Mouse (Mus musculus) MEL (cell line): ENCODE results near the gene Gm10518. TPM values are rescaled to one million over a fixed set of nuclear protein-coding genes. Genes with fewer than 3 reads are reported as not detected.

ENCODE experiments used
- DNase-seq: peaks from one replicate; pipeline ENCODE4 v3.0.0; 2011; ENCODE audit warnings: low read depth, low spot score
- H3K27ac ChIP-seq: 2 replicates; pipeline ENCODE4 v1.5.1; 2012; ENCODE audit warnings: low read depth, mild to moderate bottlenecking, control low read depth, low read length, moderate library complexity; ENCODE audit not compliant: control insufficient read depth
- H3K27me3 ChIP-seq, 2 experiments: fragments of 150-350 bp in 1 of 2; sonication (generic) in 1 of 2; 2 replicates each; pipeline ENCODE4 v1.6.1; 2012; ENCODE audit warnings: low read length in 2 of 2, mild to moderate bottlenecking in 2 of 2, improper control_type of control experiment in 1 of 2, moderate library complexity in 1 of 2; ENCODE audit not compliant: insufficient read depth in 2 of 2, control insufficient read depth in 1 of 2
- H3K36me3 ChIP-seq, 2 experiments: 2 replicates each; pipeline ENCODE4 v1.6.1; 2012 to 2014; ENCODE audit warnings: low read length in 2 of 2, improper control_type of control experiment in 1 of 2, inconsistent platforms in 1 of 2, mild to moderate bottlenecking in 1 of 2; ENCODE audit not compliant: insufficient read depth in 2 of 2, control insufficient read depth in 1 of 2
- H3K4me1 ChIP-seq, 2 experiments: fragments of 150-350 bp in 1 of 2; sonication (generic) in 1 of 2; 2 replicates each; pipeline ENCODE4 v1.6.1; 2012; ENCODE audit warnings: low read length in 2 of 2, improper control_type of control experiment in 1 of 2, mild to moderate bottlenecking in 1 of 2; ENCODE audit not compliant: insufficient read depth in 2 of 2, control insufficient read depth in 1 of 2
- H3K4me3 ChIP-seq, 2 experiments: fragments of 150-350 bp in 1 of 2; sonication (generic) in 1 of 2; 2 replicates each; pipeline ENCODE4 v1.5.1; 2012; ENCODE audit warnings: low read depth in 2 of 2, low read length in 2 of 2, mild to moderate bottlenecking in 2 of 2, moderate library complexity in 2 of 2, control low read depth in 1 of 2, improper control_type of control experiment in 1 of 2; ENCODE audit not compliant: control insufficient read depth in 1 of 2, insufficient read depth in 1 of 2
- H3K79me2 ChIP-seq: 2 replicates; pipeline ENCODE4 v1.6.1; 2012; ENCODE audit warnings: mild to moderate bottlenecking, low read length, moderate library complexity; ENCODE audit not compliant: control insufficient read depth, poor library complexity, insufficient read depth
- H3K9ac ChIP-seq: 2 replicates; pipeline ENCODE4 v1.6.1; 2012; ENCODE audit warnings: low read depth, mild to moderate bottlenecking, control low read depth, low read length, moderate library complexity; ENCODE audit not compliant: control insufficient read depth, poor library complexity, severe bottlenecking
- H3K9me3 ChIP-seq: fragments of 150-350 bp; sonication (generic); replicated peaks from 2 replicates; pipeline ENCODE4 v1.6.1; 2012; ENCODE audit warnings: mild to moderate bottlenecking, low read length, improper control_type of control experiment, moderate library complexity; ENCODE audit not compliant: insufficient read depth
- BHLHE40 ChIP-seq: IDR thresholded peaks from 2 replicates; pipeline ENCODE4 v1.6.1; 2012; ENCODE audit warnings: low read depth, mild to moderate bottlenecking, inconsistent platforms, low read length, improper control_type of control experiment, borderline replicate concordance
- CHD1 ChIP-seq: IDR thresholded peaks from 2 replicates; pipeline ENCODE4 v1.6.1; 2012; ENCODE audit warnings: low read depth, mild to moderate bottlenecking, inconsistent platforms, low read length, improper control_type of control experiment
- CHD2 ChIP-seq: IDR thresholded peaks from 2 replicates; pipeline ENCODE4 v1.6.1; 2011; ENCODE audit warnings: low read length, improper control_type of control experiment
- CTCF ChIP-seq, 3 experiments: IDR thresholded peaks in 2 of 3; conservative IDR thresholded peaks in 1 of 3; 2 replicates each; pipeline ENCODE4 v1.5.1; 2011 to 2012; ENCODE audit warnings: low read length in 3 of 3, low read depth in 2 of 3, mild to moderate bottlenecking in 2 of 3, improper control_type of control experiment in 1 of 3, inconsistent platforms in 1 of 3, mixed read lengths in 1 of 3, moderate library complexity in 1 of 3; ENCODE audit not compliant: control insufficient read depth in 1 of 3, insufficient read depth in 1 of 3, poor library complexity in 1 of 3, severe bottlenecking in 1 of 3
- E2F4 ChIP-seq: IDR thresholded peaks from 2 replicates; pipeline ENCODE4 v1.6.1; 2011; ENCODE audit warnings: low read depth, low read length, improper control_type of control experiment, borderline replicate concordance
- ELF1 ChIP-seq: IDR thresholded peaks from 2 replicates; pipeline ENCODE4 v1.6.1; 2014; ENCODE audit warnings: low read depth, mild to moderate bottlenecking, inconsistent platforms, low read length, improper control_type of control experiment, moderate library complexity
- ETS1 ChIP-seq: IDR thresholded peaks from 2 replicates; pipeline ENCODE4 v1.6.1; 2012; ENCODE audit warnings: low read depth, mild to moderate bottlenecking, inconsistent platforms, low read length, improper control_type of control experiment, moderate library complexity
- GABPA ChIP-seq: IDR thresholded peaks from 2 replicates; pipeline ENCODE4 v1.6.1; 2012; ENCODE audit warnings: low read depth, mild to moderate bottlenecking, inconsistent platforms, low read length, improper control_type of control experiment, moderate library complexity
- HCFC1 ChIP-seq: IDR thresholded peaks from 2 replicates; pipeline ENCODE4 v1.6.1; 2012; ENCODE audit warnings: low read depth, mild to moderate bottlenecking, inconsistent platforms, low read length, improper control_type of control experiment, moderate library complexity
- JUND ChIP-seq: IDR thresholded peaks from 2 replicates; pipeline ENCODE4 v1.6.1; 2011; ENCODE audit warnings: low read depth, mild to moderate bottlenecking, improper control_type of control experiment, low read length
- MAFK ChIP-seq: IDR thresholded peaks from 2 replicates; pipeline ENCODE4 v1.6.1; 2011; ENCODE audit warnings: low read depth, mild to moderate bottlenecking, low read length, improper control_type of control experiment, borderline replicate concordance
- MAZ ChIP-seq: IDR thresholded peaks from 2 replicates; pipeline ENCODE4 v1.6.1; 2012; ENCODE audit warnings: low read depth, mild to moderate bottlenecking, inconsistent platforms, low read length, improper control_type of control experiment
- MEF2A ChIP-seq: IDR thresholded peaks from 2 replicates; pipeline ENCODE4 v1.6.1; 2014; ENCODE audit warnings: low read depth, mild to moderate bottlenecking, inconsistent platforms, low read length, improper control_type of control experiment; ENCODE audit not compliant: poor library complexity, insufficient replicate concordance, severe bottlenecking; ENCODE audit errors: extremely low read depth
- MXI1 ChIP-seq: IDR thresholded peaks from 2 replicates; pipeline ENCODE4 v1.6.1; 2011; ENCODE audit warnings: mild to moderate bottlenecking, low read depth, low read length, improper control_type of control experiment
- MYB ChIP-seq: IDR thresholded peaks from 2 replicates; pipeline ENCODE4 v1.6.1; 2011; ENCODE audit warnings: mild to moderate bottlenecking, low read depth, low read length, improper control_type of control experiment
- NELFE ChIP-seq: IDR thresholded peaks from 2 replicates; pipeline ENCODE4 v1.6.1; 2011; ENCODE audit warnings: low read depth, low read length, improper control_type of control experiment
- NRF1 ChIP-seq: IDR thresholded peaks from 2 replicates; pipeline ENCODE4 v1.6.1; 2014; ENCODE audit warnings: low read depth, mild to moderate bottlenecking, inconsistent platforms, low read length, improper control_type of control experiment, moderate library complexity; ENCODE audit not compliant: poor library complexity, insufficient read depth, severe bottlenecking
- POLR2AphosphoS2 ChIP-seq: IDR thresholded peaks from 2 replicates; pipeline ENCODE4 v1.6.1; 2011; ENCODE audit warnings: low read length, improper control_type of control experiment
- POLR2AphosphoS5 ChIP-seq: IDR thresholded peaks from 2 replicates; pipeline ENCODE4 v1.6.1; 2012; ENCODE audit warnings: low read depth, borderline replicate concordance, mild to moderate bottlenecking, inconsistent platforms, low read length, moderate library complexity, mixed read lengths
- RAD21 ChIP-seq: IDR thresholded peaks from 2 replicates; pipeline ENCODE4 v1.6.1; 2011; ENCODE audit warnings: mild to moderate bottlenecking, low read depth, low read length, improper control_type of control experiment
- RCOR1 ChIP-seq: IDR thresholded peaks from 2 replicates; pipeline ENCODE4 v1.6.1; 2012; ENCODE audit warnings: low read depth, mild to moderate bottlenecking, inconsistent platforms, low read length, improper control_type of control experiment
- SIN3A ChIP-seq: IDR thresholded peaks from 2 replicates; pipeline ENCODE4 v1.6.1; 2012; ENCODE audit warnings: low read length, improper control_type of control experiment, inconsistent platforms
- SMC3 ChIP-seq: IDR thresholded peaks from 2 replicates; pipeline ENCODE4 v1.6.1; 2011; ENCODE audit warnings: low read depth, low read length, improper control_type of control experiment
- TBP ChIP-seq: IDR thresholded peaks from 2 replicates; pipeline ENCODE4 v1.8.0; 2011; ENCODE audit warnings: low read depth, low read length, improper control_type of control experiment
- TCF12 ChIP-seq: IDR thresholded peaks from 2 replicates; pipeline ENCODE4 v1.6.1; 2014; ENCODE audit warnings: low read depth, mild to moderate bottlenecking, inconsistent platforms, low read length, improper control_type of control experiment, moderate library complexity
- UBTF ChIP-seq: IDR thresholded peaks from 2 replicates; pipeline ENCODE4 v1.6.1; 2012; ENCODE audit warnings: low read depth, mild to moderate bottlenecking, inconsistent platforms, low read length, improper control_type of control experiment, moderate library complexity, borderline replicate concordance; ENCODE audit not compliant: insufficient read depth
- USF1 ChIP-seq: IDR thresholded peaks from 2 replicates; pipeline ENCODE4 v1.6.1; 2014; ENCODE audit warnings: low read depth, mild to moderate bottlenecking, inconsistent platforms, low read length, improper control_type of control experiment, moderate library complexity
- ZC3H11A ChIP-seq: IDR thresholded peaks from 2 replicates; pipeline ENCODE4 v1.6.1; 2012; ENCODE audit warnings: low read depth, mild to moderate bottlenecking, inconsistent platforms, low read length, improper control_type of control experiment
- ZKSCAN1 ChIP-seq: IDR thresholded peaks from 2 replicates; pipeline ENCODE4 v1.6.1; 2012; ENCODE audit warnings: low read depth, mild to moderate bottlenecking, inconsistent platforms, low read length, improper control_type of control experiment, moderate library complexity
- polyA plus RNA-seq, 2 experiments: library from polyadenylated mRNA; stranded (reverse) in 1 of 2; unstranded in 1 of 2; fragments of >175 nt in 1 of 2; fragments of >200 nt in 1 of 2; gene quantifications; 2 replicates each; pipeline versions ENCODE4 v1.2.1 to v1.2.4; 2012; ENCODE audit warnings: low replicate concordance in 2 of 2, low read depth in 1 of 2; ENCODE audit not compliant: insufficient read length in 2 of 2, insufficient read depth in 1 of 2, missing spikeins in 1 of 2
- total RNA-seq: library from RNA; depleted of rRNA; stranded (reverse); fragments of 300-350 nt; gene quantifications from 2 replicates; pipeline ENCODE4 v1.2.3, GENCODE M21; 2012

Gene Gm10518
- total and polyA plus RNA-seq, 3 experiments, result 0.42 to 5.2 TPM; not detected in 1

DNA sequence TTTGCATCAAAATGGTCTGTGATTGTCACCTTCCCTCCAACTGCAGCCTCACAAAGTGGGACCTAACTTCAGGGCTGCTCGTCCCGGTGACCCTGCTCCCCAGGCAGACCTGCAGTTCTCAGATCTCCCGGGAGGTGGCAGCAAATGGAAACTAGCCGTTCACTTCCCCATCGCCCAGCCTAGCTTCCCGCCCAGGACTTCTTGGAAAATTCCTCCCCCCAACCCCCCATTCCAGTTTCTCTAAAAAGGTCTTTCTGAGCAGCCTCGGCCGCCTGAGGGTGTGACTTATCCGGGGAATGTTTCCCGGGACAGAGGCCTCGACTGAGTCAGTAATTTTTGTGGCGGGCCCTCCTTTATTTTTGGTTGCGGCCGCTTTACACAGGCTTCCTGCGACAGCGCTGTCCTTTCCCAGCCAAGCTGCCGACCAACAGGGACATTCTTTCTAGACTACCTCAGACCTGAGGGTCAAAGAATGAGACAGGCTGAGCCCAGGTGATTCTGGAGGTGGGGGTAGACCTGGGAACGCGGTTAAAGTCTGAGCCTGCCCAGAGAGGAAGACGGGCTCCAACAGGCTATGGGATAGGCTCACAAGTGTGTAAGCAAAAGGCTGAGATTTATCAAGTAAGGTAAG is 44.7 kb downstream of the Gm10518 start:
- peak; percentile 65 for DNase-seq
- Histone ChIP-seq H3K27me3 (no peaks in the 10 kb centered on the region), H3K9ac (peak overlapping the region; percentile 41; the same call in 1 of the 2 replicates), H3K36me3 (peaks cover 0 to 10% of the 10 kb centered on the region in 2 experiments; a peak in 2 of 4 replicates), H3K9me3 (no peaks in the 10 kb centered on the region), H3K4me1 (peaks cover 11 to 12% of the 10 kb centered on the region in 2 experiments; a peak in 3 of 4 replicates), H3K4me3 (peak overlapping the region in 1 of 2 experiments; percentile 27; a peak in 1 of 4 replicates), H3K79me2 (no peaks in the 10 kb centered on the region), H3K27ac (no peak overlapping the region)
- TF ChIP-seq RAD21 (peak; percentile 71), JUND (no peak), MAZ (no peak), ETS1 (no peak), POLR2AphosphoS2 (no peak), SIN3A (no peak), HCFC1 (no peak), ZC3H11A (peak; percentile 56), MEF2A (no peak), TCF12 (no peak), E2F4 (no peak), NELFE (no peak), POLR2AphosphoS5 (no peak), NRF1 (no peak), UBTF (no peak), CTCF (IDR thresholded peaks at IDR 0.05 in 2 of 3, conservative IDR thresholded peaks at IDR 0.05 in 1 of 3; ENCODE audit: control insufficient read depth in 1 of 3, insufficient read depth in 1 of 3, low read depth in 2 of 3, low read length in 3 of 3, poor library complexity in 1 of 3, severe bottlenecking in 1 of 3) (peak; percentile 78 to 91 (median 84)), MAFK (no peak), SMC3 (peak; percentile 81), TBP (no peak), ZKSCAN1 (no peak), ELF1 (peak; percentile 27; the same call in 1 of the 2 replicates), MXI1 (no peak), BHLHE40 (no peak), USF1 (no peak), CHD1 (no peak), MYB (no peak), RCOR1 (no peak), CHD2 (no peak), GABPA (no peak)
